ENCODE assay signal across 15 mouse cellular contexts in genomic region chr2:102851936-102852477, GRCm38 (mm10). TPM values are rescaled to one million over a fixed set of nuclear protein-coding genes. Genes with fewer than 3 reads are reported as not detected.
DNase-seq lines count a peak whose midpoint lies in the region; ATAC-seq and TF ChIP-seq lines count a peak whose summit lies in the region.
"Had no signal": no experiment of that assay in that cellular context is flagged by ENCODE, and none has a peak within 500 bp of the region (broad histone marks: within the 10 kb centered on the region; RNA-seq: fewer than 3 reads in every experiment).

No protein-coding gene starts in this region.

- no peaks in the 10 kb centered on the region for H3K9me3 ChIP-seq in heart, embryonic 10.5 days
- H3K9me3 ChIP-seq: forebrain, embryonic 13.5 days; midbrain, embryonic 13.5 days had no signal

- WGBS in heart, embryonic 10.5 days, result 19% methylated on average over 4 of the region's 4 CpGs
- WGBS in spleen, adult 2 months, result 23% methylated on average over 4 of the region's 4 CpGs
- 57% methylated on average over 4 of the region's 4 CpGs for WGBS in small intestine, adult 2 months

- H3K4me1 ChIP-seq in heart, embryonic 10.5 days, result peaks cover 31% of the 10 kb centered on the region
- peaks cover 6% of the 10 kb centered on the region for H3K4me1 ChIP-seq in spleen, adult 2 months (ENCODE audit: control insufficient read depth, insufficient read depth, insufficient read length)
- no peaks in the 10 kb centered on the region for H3K4me1 ChIP-seq in small intestine, adult 2 months (ENCODE audit: control insufficient read depth, insufficient read depth, insufficient read length, low read length)
- H3K4me1 ChIP-seq: forebrain, embryonic 13.5 days; midbrain, embryonic 13.5 days had no signal

- H3K27me3 ChIP-seq in heart, embryonic 10.5 days (ENCODE audit: insufficient read depth, poor library complexity, severe bottlenecking), result no peaks in the 10 kb centered on the region
- H3K27me3 ChIP-seq in spleen, adult 2 months (ENCODE audit: control insufficient read depth, insufficient read depth, low read length), result no peaks in the 10 kb centered on the region
- H3K27me3 ChIP-seq in small intestine, adult 2 months (ENCODE audit: control insufficient read depth, insufficient read depth, low read length), result no peaks in the 10 kb centered on the region
- H3K27me3 ChIP-seq: forebrain, embryonic 13.5 days; midbrain, embryonic 13.5 days had no signal

- no peak overlapping the region for H3K27ac ChIP-seq in heart, embryonic 10.5 days
- 0 out of 2 replicates have a peak overlapping the region, but pooled peaks have one; percentile 49 for H3K27ac ChIP-seq in spleen, adult 2 months (ENCODE audit: insufficient read depth, low read length)
- peak overlapping the region; percentile 13; the same call in 1 of the 2 replicates for H3K27ac ChIP-seq in small intestine, adult 2 months (ENCODE audit: insufficient read depth, low read depth, low read length)
- H3K27ac ChIP-seq: forebrain, embryonic 13.5 days; midbrain, embryonic 13.5 days had no signal

- TF ChIP-seq POLR2A in spleen, adult 2 months (IDR thresholded peaks at IDR 0.05; ENCODE audit: low read depth, low read length), result no peak
- TF ChIP-seq POLR2A in small intestine, adult 2 months (IDR thresholded peaks at IDR 0.05; ENCODE audit: low read depth, low read length), result no peak

- TF ChIP-seq CTCF in spleen, adult 2 months (IDR thresholded peaks at IDR 0.05; ENCODE audit: extremely low read depth, insufficient read depth, insufficient read length, insufficient replicate concordance), result no peak
- TF ChIP-seq CTCF in small intestine, adult 2 months (IDR thresholded peaks at IDR 0.05; ENCODE audit: extremely low read depth, insufficient read length, insufficient replicate concordance, low read depth, low read length), result no peak

- DNase-seq in heart, adult 11 months, result peak; percentile 90
- no peak for DNase-seq in heart, embryonic 10.5 days (ENCODE audit: low spot score)
- DNase-seq in spleen, adult 2 months (ENCODE audit: low read depth in 1 of 2, low spot score in 2 of 2), result no peak
- no peak for DNase-seq in spleen, postnatal 10 days (ENCODE audit: low spot score in 2 of 2)
- DNase-seq in cerebellum, adult 9-11 months, result no peak
- DNase-seq: cerebellum, adult 11-12 months; kidney, postnatal 10 days; lung, postnatal 10 days; right cerebral cortex, postnatal 4 days had no signal

- peaks cover 18% of the 10 kb centered on the region; the same call in 1 of the 2 replicates for H3K36me3 ChIP-seq in heart, embryonic 10.5 days
- H3K36me3 ChIP-seq in spleen, adult 2 months (ENCODE audit: control insufficient read depth, insufficient read depth, low read length), result peaks cover 13% of the 10 kb centered on the region
- peaks cover 8% of the 10 kb centered on the region; the same call in 1 of the 2 replicates for H3K36me3 ChIP-seq in small intestine, adult 2 months (ENCODE audit: control insufficient read depth, insufficient read depth, low read length)
- H3K36me3 ChIP-seq: midbrain, embryonic 13.5 days had no signal

- H3K4me3 ChIP-seq in heart, embryonic 10.5 days, result no peak overlapping the region
- no peak overlapping the region for H3K4me3 ChIP-seq in spleen, adult 2 months (ENCODE audit: extremely low read depth, insufficient read depth, insufficient read length)
- no peak overlapping the region for H3K4me3 ChIP-seq in small intestine, adult 2 months (ENCODE audit: low read depth, low read length)
- H3K4me3 ChIP-seq: forebrain, embryonic 13.5 days; midbrain, embryonic 13.5 days had no signal

- peak; percentile 67 for ATAC-seq in common myeloid progenitor, adult 5-6 weeks (replicated peaks; ENCODE audit: low read depth, poor library complexity, severe bottlenecking)
- ATAC-seq in erythroblast, adult 5-6 weeks (replicated peaks; ENCODE audit: low FRiP score, poor library complexity, severe bottlenecking), result no peak
- ATAC-seq: forebrain, embryonic 13.5 days; intestine, embryonic 16.5 days; midbrain, embryonic 13.5 days had no signal

RNA-seq across cellular contexts. Expression of gene Cd44, which starts 49.5 kb away (rescaled TPM):
- polyA plus RNA-seq in heart, embryonic 10.5 days (2016; fragmentation: Nextera tagmentation; extraction: Ambion mirVana), result 13.4 and 22.7 TPM in 2 replicates
- 35.3 TPM in 2 replicates for polyA plus RNA-seq in spleen, adult 2 months (2012; rRNA removed)
- 147 and 152 TPM in 2 replicates for total RNA-seq in common myeloid progenitor, adult 5-6 weeks (2017)
- polyA plus RNA-seq in small intestine, adult 2 months (2012; rRNA removed), result 8.9 and 10.8 TPM in 2 replicates
- total RNA-seq in erythroblast, adult 5-6 weeks (2015; ENCODE audit: low replicate concordance), result 59.9 and 67.5 TPM in 2 replicates
- 36.5 and 44.4 TPM in 2 replicates for total RNA-seq in erythroblast, adult 5-6 weeks (2017; ENCODE audit: low replicate concordance)
